Mouse (Mus musculus) CH12.LX (cell line): Measurements from ENCODE around the gene Cyth4. TPM values are rescaled to one million over a fixed set of nuclear protein-coding genes. Genes with fewer than 3 reads are reported as not detected.

Source experiments
- DNase-seq: peaks from one replicate; pipeline ENCODE4 v3.0.0-alpha.2; 2013; ENCODE audit errors: extremely low read depth
- H3K27ac ChIP-seq: 2 replicates; pipeline ENCODE4 v1.5.1; 2012; ENCODE audit warnings: low read depth, mild to moderate bottlenecking, control low read depth, moderate library complexity; ENCODE audit not compliant: insufficient read depth
- H3K27me3 ChIP-seq: replicated peaks from 2 replicates; pipeline ENCODE3; 2012; ENCODE audit warnings: inconsistent platforms
- H3K36me3 ChIP-seq, 2 experiments: replicated peaks in 1 of 2; 2 replicates each; pipeline versions ENCODE3 to v1.6.1; 2012; ENCODE audit warnings: inconsistent platforms in 1 of 2, low read length in 1 of 2, mild to moderate bottlenecking in 1 of 2, mixed read lengths in 1 of 2, moderate library complexity in 1 of 2; ENCODE audit not compliant: control insufficient read depth in 1 of 2, insufficient read depth in 1 of 2
- H3K4me1 ChIP-seq, 2 experiments: 2 replicates each; pipeline ENCODE4 v1.6.1; 2012; ENCODE audit warnings: inconsistent platforms in 1 of 2, moderate library complexity in 1 of 2; ENCODE audit not compliant: insufficient read depth in 2 of 2, control insufficient read depth in 1 of 2
- H3K4me2 ChIP-seq: 2 replicates; pipeline ENCODE4 v1.6.1; 2012; ENCODE audit warnings: low read depth, mild to moderate bottlenecking, control low read depth; ENCODE audit not compliant: poor library complexity, insufficient read depth, severe bottlenecking
- H3K4me3 ChIP-seq, 3 experiments: fragments of 150-350 bp in 1 of 3; sonication (generic) in 1 of 3; replicated peaks in 1 of 3; 2 replicates each; pipeline versions ENCODE3 to v1.5.1; 2011 to 2012; ENCODE audit warnings: low read depth in 2 of 3, low read length in 2 of 3, mild to moderate bottlenecking in 2 of 3, moderate library complexity in 2 of 3, control low read depth in 1 of 3, improper control_type of control experiment in 1 of 3, inconsistent platforms in 1 of 3, mixed read lengths in 1 of 3; ENCODE audit not compliant: poor library complexity in 1 of 3
- H3K79me2 ChIP-seq: replicated peaks from 2 replicates; pipeline ENCODE4 v1.6.1; 2012; ENCODE audit warnings: mild to moderate bottlenecking, moderate library complexity; ENCODE audit not compliant: control insufficient read depth, poor library complexity, insufficient read depth, severe bottlenecking; ENCODE audit errors: extremely low read depth
- H3K9ac ChIP-seq: 2 replicates; pipeline ENCODE4 v1.6.1; 2012; ENCODE audit warnings: low read depth, mild to moderate bottlenecking, control low read depth, moderate library complexity; ENCODE audit not compliant: insufficient read depth
- H3K9me3 ChIP-seq: replicated peaks from 2 replicates; pipeline ENCODE3; 2012; ENCODE audit warnings: low read length, inconsistent platforms, mixed read lengths
- BHLHE40 ChIP-seq: IDR thresholded peaks from 2 replicates; pipeline ENCODE4 v1.6.1; 2011; ENCODE audit warnings: mild to moderate bottlenecking, low read depth, low read length, improper control_type of control experiment
- CHD2 ChIP-seq: IDR thresholded peaks from 2 replicates; pipeline ENCODE4 v1.6.1; 2011; ENCODE audit warnings: low read length, improper control_type of control experiment
- CTCF ChIP-seq, 2 experiments: IDR thresholded peaks in 1 of 2; conservative IDR thresholded peaks in 1 of 2; 2 replicates each; pipeline ENCODE4 v1.5.1; 2011 to 2012; ENCODE audit warnings: low read depth in 2 of 2, low read length in 2 of 2, improper control_type of control experiment in 1 of 2, inconsistent platforms in 1 of 2, mild to moderate bottlenecking in 1 of 2, moderate library complexity in 1 of 2
- E2F4 ChIP-seq: IDR thresholded peaks from 2 replicates; pipeline ENCODE4 v1.6.1; 2011; ENCODE audit warnings: low read depth, low read length, improper control_type of control experiment; ENCODE audit not compliant: insufficient replicate concordance
- EP300 ChIP-seq: IDR thresholded peaks from 2 replicates; pipeline ENCODE4 v1.6.1; 2011; ENCODE audit warnings: low read length, improper control_type of control experiment
- ETS1 ChIP-seq: conservative IDR thresholded peaks from 2 replicates; pipeline ENCODE4 v1.6.1; 2012; ENCODE audit warnings: low read depth, mild to moderate bottlenecking, inconsistent platforms, low read length, improper control_type of control experiment, moderate library complexity
- HCFC1 ChIP-seq: IDR thresholded peaks from 2 replicates; pipeline ENCODE4 v1.6.1; 2012; ENCODE audit warnings: low read depth, mild to moderate bottlenecking, inconsistent platforms, low read length, improper control_type of control experiment
- JUN ChIP-seq: IDR thresholded peaks from 2 replicates; pipeline ENCODE4 v1.6.1; 2011; ENCODE audit warnings: low read depth, mild to moderate bottlenecking, low read length, improper control_type of control experiment, moderate library complexity; ENCODE audit not compliant: insufficient read depth
- JUND ChIP-seq: conservative IDR thresholded peaks from 2 replicates; pipeline ENCODE4 v1.6.1; 2011; ENCODE audit warnings: low read depth, low read length, improper control_type of control experiment
- KAT2A ChIP-seq: IDR thresholded peaks from 2 replicates; pipeline ENCODE4 v1.6.1; 2012; ENCODE audit warnings: low read length, improper control_type of control experiment, inconsistent platforms; ENCODE audit not compliant: insufficient replicate concordance
- NELFE ChIP-seq: IDR thresholded peaks from 2 replicates; pipeline ENCODE4 v1.6.1; 2011; ENCODE audit warnings: low read depth, low read length, improper control_type of control experiment
- NRF1 ChIP-seq: IDR thresholded peaks from 2 replicates; pipeline ENCODE4 v1.6.1; 2014; ENCODE audit warnings: low read depth, mild to moderate bottlenecking, inconsistent platforms, low read length, improper control_type of control experiment, moderate library complexity
- POLR2A ChIP-seq: IDR thresholded peaks from 2 replicates; pipeline ENCODE4 v1.6.1; 2011; ENCODE audit warnings: low read depth, mild to moderate bottlenecking, improper control_type of control experiment, low read length
- POLR2AphosphoS2 ChIP-seq: IDR thresholded peaks from 2 replicates; pipeline ENCODE4 v1.6.1; 2011; ENCODE audit warnings: low read depth, low read length, improper control_type of control experiment
- RCOR1 ChIP-seq: conservative IDR thresholded peaks from 2 replicates; pipeline ENCODE4 v1.6.1; 2012; ENCODE audit warnings: low read depth, mild to moderate bottlenecking, inconsistent platforms, low read length, improper control_type of control experiment
- SIN3A ChIP-seq: IDR thresholded peaks from 2 replicates; pipeline ENCODE4 v1.6.1; 2012; ENCODE audit warnings: low read length, improper control_type of control experiment, inconsistent platforms
- SMC3 ChIP-seq: IDR thresholded peaks from 2 replicates; pipeline ENCODE4 v1.6.1; 2011; ENCODE audit warnings: low read depth, low read length, improper control_type of control experiment
- USF1 ChIP-seq: IDR thresholded peaks from 2 replicates; pipeline ENCODE4 v1.6.1; 2014; ENCODE audit warnings: low read depth, mild to moderate bottlenecking, inconsistent platforms, low read length, improper control_type of control experiment
- USF2 ChIP-seq: conservative IDR thresholded peaks from 2 replicates; pipeline ENCODE4 v1.6.1; 2011; ENCODE audit warnings: low read depth, low read length, improper control_type of control experiment
- ZC3H11A ChIP-seq: IDR thresholded peaks from 2 replicates; pipeline ENCODE4 v1.6.1; 2012; ENCODE audit warnings: low read depth, mild to moderate bottlenecking, inconsistent platforms, low read length, improper control_type of control experiment
- ZKSCAN1 ChIP-seq: IDR thresholded peaks from 2 replicates; pipeline ENCODE4 v1.6.1; 2012; ENCODE audit warnings: low read depth, inconsistent platforms, low read length, improper control_type of control experiment, borderline replicate concordance
- ZNF384 ChIP-seq: IDR thresholded peaks from 2 replicates; pipeline ENCODE4 v1.6.1; 2012; ENCODE audit warnings: low read depth, low read length, improper control_type of control experiment, inconsistent platforms
- dilution Hi-C: fragments of 300-500 bp; cut with MboI; formaldehyde crosslinking; loops from 2 replicates; pipeline ENCODE4 v1.14.3; 2020; ENCODE audit warnings: low sequenced_read_pairs; ENCODE audit not compliant: extremely low pct_unique_long_range_greater_than_20kb, extremely low pct_ligation_motif_present
- in situ Hi-C: fragments of 300-500 bp; cut with MboI; formaldehyde crosslinking; loops from 3 replicates; pipeline ENCODE4 v1.14.3; 2019; ENCODE audit warnings: low sequenced_read_pairs, low pct_ligation_motif_present, low pct_unique_long_range_greater_than_20kb, mixed read lengths
- polyA plus RNA-seq: library from polyadenylated mRNA; unstranded; fragments of >175 nt; gene quantifications from 2 replicates; pipeline ENCODE4 v1.2.1, GENCODE M21; 2012; ENCODE audit warnings: low read depth; ENCODE audit not compliant: insufficient read length
- total RNA-seq, 2 experiments: library from RNA; depleted of rRNA; stranded (reverse); fragments of 300-350 nt in 1 of 2; fragments of >200 nt in 1 of 2; gene quantifications; 2 replicates each; pipeline ENCODE4 v1.2.3; 2012 to 2014

Cyth4 gene
- total and polyA plus RNA-seq, 3 experiments: 39.2 to 75.3 (median 42.2) TPM

- H3K4me1 ChIP-seq: no peaks in the 10 kb centered on the region
- DNase-seq: no peak
- H3K9ac ChIP-seq: no peak overlapping the region
- no peak overlapping the region for H3K4me3 ChIP-seq
- H3K4me2 ChIP-seq: no peak overlapping the region
- TF ChIP-seq POLR2A (no peak), JUN (no peak), SIN3A (no peak), HCFC1 (no peak), RCOR1 (no peak), NELFE (no peak), BHLHE40 (no peak), ETS1 (no peak), ZC3H11A (no peak), CTCF (conservative IDR thresholded peaks at IDR 0.05 in 1 of 2, IDR thresholded peaks at IDR 0.05 in 1 of 2; ENCODE audit: low read depth in 2 of 2, low read length in 2 of 2) (no peak), USF1 (no peak), E2F4 (no peak), JUND (no peak), NRF1 (no peak), POLR2AphosphoS2 (no peak), KAT2A (no peak), ZKSCAN1 (no peak), EP300 (no peak)
- no peaks in the 10 kb centered on the region for H3K79me2 ChIP-seq
- in situ Hi-C loops (loop anchor here (5.0 kb wide), 1 partner anchor 37 kb away; no protein-coding TSS in a partner anchor), dilution Hi-C loops (no loop called here)
- peaks cover 91% of the 10 kb centered on the region for H3K27me3 ChIP-seq
- H3K27ac ChIP-seq: no peak overlapping the region
- no peaks in the 10 kb centered on the region for H3K36me3 ChIP-seq
- H3K9me3 ChIP-seq: no peaks in the 10 kb centered on the region
Observed at GRCm38 (mm10) chr15:78669221-78669871, 72.5 kb downstream of the Cyth4 start.

- Histone ChIP-seq H3K27me3 (peaks cover 92% of the 10 kb centered on the region), H3K36me3 (no peaks in the 10 kb centered on the region), H3K79me2 (no peaks in the 10 kb centered on the region), H3K27ac (no peak overlapping the region), H3K9me3 (no peaks in the 10 kb centered on the region), H3K4me3 (no peak overlapping the region), H3K4me1 (no peaks in the 10 kb centered on the region), H3K4me2 (no peak overlapping the region), H3K9ac (no peak overlapping the region)
- no peak for DNase-seq
- TF ChIP-seq NRF1 (no peak), CHD2 (no peak), USF2 (no peak), ZNF384 (no peak), BHLHE40 (no peak), SMC3 (no peak), JUND (no peak), RCOR1 (no peak), CTCF (conservative IDR thresholded peaks at IDR 0.05 in 1 of 2, IDR thresholded peaks at IDR 0.05 in 1 of 2; ENCODE audit: low read depth in 2 of 2, low read length in 2 of 2) (no peak)
- in situ Hi-C loops: no loop called here
- dilution Hi-C loops: no loop called here
Observed at GRCm38 (mm10) chr15:78670341-78670740, 73.5 kb downstream of the Cyth4 start.

Other genes with a start within 250 kb of the Cyth4 start
- not detected in 2 replicates for gene Tex33, start 201.1 kb upstream of the Cyth4 start, total RNA-seq (2012; rRNA removed)
- gene Tex33, start 201.1 kb upstream of the Cyth4 start, total RNA-seq (2014; rRNA removed): not detected in 2 replicates
- gene Tex33, start 201.1 kb upstream of the Cyth4 start, polyA plus RNA-seq: not detected in 2 replicates
- gene Tst, start 191.1 kb upstream of the Cyth4 start, total RNA-seq (2012; rRNA removed): 1.8 and 2.0 TPM in 2 replicates
- gene Tst, start 191.1 kb upstream of the Cyth4 start, total RNA-seq (2014; rRNA removed): 0.66 and 0.67 TPM in 2 replicates
- 0.56 and 0.57 TPM in 2 replicates for gene Tst, start 191.1 kb upstream of the Cyth4 start, polyA plus RNA-seq
- gene Mpst, start 190.6 kb upstream of the Cyth4 start, total RNA-seq (2012; rRNA removed): 33.0 and 46.3 TPM in 2 replicates
- 18.1 and 27.0 TPM in 2 replicates for gene Mpst, start 190.6 kb upstream of the Cyth4 start, total RNA-seq (2014; rRNA removed)
- 21.5 and 24.4 TPM in 2 replicates for gene Mpst, start 190.6 kb upstream of the Cyth4 start, polyA plus RNA-seq
- not detected in 2 replicates for gene Kctd17, start 168.5 kb upstream of the Cyth4 start, total RNA-seq (2012; rRNA removed)
- gene Kctd17, start 168.5 kb upstream of the Cyth4 start, total RNA-seq (2014; rRNA removed): not detected in 2 replicates
- not detected in 2 replicates for gene Kctd17, start 168.5 kb upstream of the Cyth4 start, polyA plus RNA-seq
- 0.08 and 0.34 TPM in 2 replicates for gene Tmprss6, start 128.4 kb upstream of the Cyth4 start, total RNA-seq (2012; rRNA removed)
- 0.24 TPM in 2 replicates for gene Tmprss6, start 128.4 kb upstream of the Cyth4 start, total RNA-seq (2014; rRNA removed)
- gene Tmprss6, start 128.4 kb upstream of the Cyth4 start, polyA plus RNA-seq: 0.54 and 0.70 TPM in 2 replicates
- 31.2 and 34.3 TPM in 2 replicates for gene Il2rb, start 101.8 kb upstream of the Cyth4 start, total RNA-seq (2012; rRNA removed)
- 26.0 and 32.1 TPM in 2 replicates for gene Il2rb, start 101.8 kb upstream of the Cyth4 start, total RNA-seq (2014; rRNA removed)
- gene Il2rb, start 101.8 kb upstream of the Cyth4 start, polyA plus RNA-seq: 47.2 and 60.0 TPM in 2 replicates
- 4.1 and 6.3 TPM in 2 replicates for gene C1qtnf6, start 65.6 kb upstream of the Cyth4 start, total RNA-seq (2012; rRNA removed)
- 5.0 and 5.7 TPM in 2 replicates for gene C1qtnf6, start 65.6 kb upstream of the Cyth4 start, total RNA-seq (2014; rRNA removed)
- gene C1qtnf6, start 65.6 kb upstream of the Cyth4 start, polyA plus RNA-seq: 27.7 and 28.1 TPM in 2 replicates
- not detected in 2 replicates for gene Sstr3, start 52.4 kb upstream of the Cyth4 start, total RNA-seq (2012; rRNA removed)
- not detected in 2 replicates for gene Sstr3, start 52.4 kb upstream of the Cyth4 start, total RNA-seq (2014; rRNA removed)
- 0.14 and 0.36 TPM in 2 replicates for gene Sstr3, start 52.4 kb upstream of the Cyth4 start, polyA plus RNA-seq
- 314 and 453 TPM in 2 replicates for gene Rac2, start 24.3 kb upstream of the Cyth4 start, total RNA-seq (2012; rRNA removed)
- gene Rac2, start 24.3 kb upstream of the Cyth4 start, total RNA-seq (2014; rRNA removed): 142 and 160 TPM in 2 replicates
- 883 and 942 TPM in 2 replicates for gene Rac2, start 24.3 kb upstream of the Cyth4 start, polyA plus RNA-seq
- not detected in 2 replicates for gene Elfn2, start 121.7 kb downstream of the Cyth4 start, total RNA-seq (2012; rRNA removed)
- not detected in 2 replicates for gene Elfn2, start 121.7 kb downstream of the Cyth4 start, total RNA-seq (2014; rRNA removed)
- gene Elfn2, start 121.7 kb downstream of the Cyth4 start, polyA plus RNA-seq: 0.06 TPM in 1 of 2 replicates, not detected in the other
- 35.2 and 43.2 TPM in 2 replicates for gene Mfng, start 176.4 kb downstream of the Cyth4 start, total RNA-seq (2012; rRNA removed)
- gene Mfng, start 176.4 kb downstream of the Cyth4 start, total RNA-seq (2014; rRNA removed): 46.5 and 52.5 TPM in 2 replicates
- gene Mfng, start 176.4 kb downstream of the Cyth4 start, polyA plus RNA-seq: 57.7 and 63.7 TPM in 2 replicates
- gene Card10, start 206.0 kb downstream of the Cyth4 start, total RNA-seq (2012; rRNA removed): 0.08 TPM in 1 of 2 replicates, not detected in the other
- gene Card10, start 206.0 kb downstream of the Cyth4 start, total RNA-seq (2014; rRNA removed): not detected in 2 replicates
- gene Card10, start 206.0 kb downstream of the Cyth4 start, polyA plus RNA-seq: not detected in 2 replicates
- not detected in 2 replicates for gene Cdc42ep1, start 245.6 kb downstream of the Cyth4 start, total RNA-seq (2012; rRNA removed)
- gene Cdc42ep1, start 245.6 kb downstream of the Cyth4 start, total RNA-seq (2014; rRNA removed): not detected in 2 replicates
- gene Cdc42ep1, start 245.6 kb downstream of the Cyth4 start, polyA plus RNA-seq: not detected in 2 replicates